Mouse (Mus musculus) central nervous system, embryonic 14 days (tissue): ENCODE measurements around the gene Zcchc8. TPM values are rescaled to one million over a fixed set of nuclear protein-coding genes. Genes with fewer than 3 reads are reported as not detected.

Experiments used
- polyA plus RNA-seq: library from polyadenylated mRNA; depleted of rRNA; stranded (reverse); fragments of >200 nt; gene quantifications from 2 replicates; pipeline ENCODE4 v1.2.3, GENCODE M21; 2012; rRNA removed

Zcchc8 gene
- polyA plus RNA-seq, result 85.6 and 91.2 TPM in 2 replicates

GRCm38 (mm10) chr5:123720328-123721311, at the start of gene Zcchc8:
Zcchc8 (minus strand) TSS chr5:123721100.

GRCm38 (mm10) chr5:123749065-123750064, 28.5 kb upstream of the Zcchc8 start, which contains the start of the genes Rsrc2 and Kntc1:
Rsrc2 (minus strand) TSS chr5:123749414.
Kntc1 (plus strand) TSS chr5:123749716.

DNA sequence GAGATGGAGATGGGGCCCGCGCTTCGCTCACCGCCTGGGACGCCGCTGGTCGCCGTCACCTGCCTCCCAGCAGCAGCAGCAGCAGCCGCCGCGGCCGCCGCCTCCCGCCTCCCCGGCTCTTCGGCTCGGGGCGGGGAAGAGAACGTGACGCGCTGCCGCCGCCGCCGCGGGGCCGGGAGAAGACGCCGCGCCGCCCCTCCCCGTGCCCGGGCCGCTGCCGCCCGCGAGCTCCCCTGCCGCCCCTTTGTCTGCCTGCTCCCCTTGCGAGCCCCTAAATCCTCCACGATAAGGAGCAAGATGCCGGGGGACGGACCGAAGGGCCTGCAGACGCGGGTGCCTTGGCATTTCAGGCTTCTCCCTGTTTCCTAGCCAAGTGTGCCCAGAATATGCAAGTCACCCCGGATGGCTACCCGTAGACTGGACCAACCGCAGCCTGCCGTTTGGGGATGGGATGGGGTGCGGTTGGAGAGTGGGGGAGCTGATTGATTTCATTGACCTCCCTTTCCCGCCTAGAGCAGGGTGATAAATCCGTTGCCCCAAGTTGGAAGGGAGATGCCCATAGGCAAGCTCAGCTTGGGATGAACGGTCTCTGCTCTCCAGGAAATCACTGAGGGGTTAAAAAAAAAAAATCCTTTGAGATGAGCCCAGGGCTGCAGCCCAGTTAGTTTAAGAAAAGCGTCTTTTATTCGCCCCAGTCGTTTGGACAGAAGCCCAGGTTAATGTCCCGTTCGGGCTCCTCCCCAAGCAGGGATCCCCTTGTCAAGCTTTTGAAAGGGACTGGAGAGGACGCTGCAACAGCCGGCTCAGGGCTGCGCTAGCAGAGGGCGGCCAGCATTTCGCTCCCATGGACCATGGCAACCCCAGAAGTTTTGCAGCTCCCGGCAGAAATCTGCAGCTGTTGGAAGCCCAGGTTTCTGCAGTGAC, 36.4 kb downstream of the Zcchc8 start, which contains the start of gene Clip1:
Gene Clip1 (minus strand): TSS at position 398 of the 924 bp plus-strand sequence.

Other genes with a start within 250 kb of the Zcchc8 start
- gene Lrrc43, start 231.8 kb downstream of the Zcchc8 start, polyA plus RNA-seq, result 0.21 and 0.23 TPM in 2 replicates
- not detected in 2 replicates for gene Il31, start 231.6 kb downstream of the Zcchc8 start, polyA plus RNA-seq
- gene B3gnt4, start 210.6 kb downstream of the Zcchc8 start, polyA plus RNA-seq, result 2.7 and 3.3 TPM in 2 replicates
- gene Diablo, start 196.9 kb downstream of the Zcchc8 start, polyA plus RNA-seq, result 106 and 107 TPM in 2 replicates
- 9.2 and 11.4 TPM in 2 replicates for gene Gm49027, start 195.6 kb downstream of the Zcchc8 start, polyA plus RNA-seq
- 34.7 and 36.0 TPM in 2 replicates for gene Vps33a, start 148.1 kb downstream of the Zcchc8 start, polyA plus RNA-seq
- 82.7 and 86.3 TPM in 2 replicates for gene Clip1, start 36.5 kb downstream of the Zcchc8 start, polyA plus RNA-seq
- 136 and 152 TPM in 2 replicates for gene Rsrc2, start 28.3 kb upstream of the Zcchc8 start, polyA plus RNA-seq
- 16.6 and 19.0 TPM in 2 replicates for gene Kntc1, start 28.6 kb upstream of the Zcchc8 start, polyA plus RNA-seq
- gene Hcar2, start 144.4 kb upstream of the Zcchc8 start, polyA plus RNA-seq, result 0.07 and 0.31 TPM in 2 replicates
- 0.32 and 0.34 TPM in 2 replicates for gene Hcar1, start 158.9 kb upstream of the Zcchc8 start, polyA plus RNA-seq
- gene Denr, start 186.1 kb upstream of the Zcchc8 start, polyA plus RNA-seq, result 75.0 and 82.4 TPM in 2 replicates
- gene Gm43518, start 206.3 kb upstream of the Zcchc8 start, polyA plus RNA-seq, result 1.7 and 3.1 TPM in 2 replicates
- 6.9 and 7.0 TPM in 2 replicates for gene Ccdc62, start 209.6 kb upstream of the Zcchc8 start, polyA plus RNA-seq